Mouse (Mus musculus) stomach, postnatal 0 days (tissue): ENCODE data around the gene Fbxw10.

ENCODE experiments used
- CTCF ChIP-seq: IDR thresholded peaks from 2 replicates; pipeline ENCODE4 v1.5.1; 2016; ENCODE audit warnings: antibody characterized with exemption, low read depth, mild to moderate bottlenecking, moderate library complexity
- EP300 ChIP-seq: optimal IDR thresholded peaks from 2 replicates; pipeline ENCODE3; 2016; ENCODE audit warnings: antibody characterized with exemption

DNA sequence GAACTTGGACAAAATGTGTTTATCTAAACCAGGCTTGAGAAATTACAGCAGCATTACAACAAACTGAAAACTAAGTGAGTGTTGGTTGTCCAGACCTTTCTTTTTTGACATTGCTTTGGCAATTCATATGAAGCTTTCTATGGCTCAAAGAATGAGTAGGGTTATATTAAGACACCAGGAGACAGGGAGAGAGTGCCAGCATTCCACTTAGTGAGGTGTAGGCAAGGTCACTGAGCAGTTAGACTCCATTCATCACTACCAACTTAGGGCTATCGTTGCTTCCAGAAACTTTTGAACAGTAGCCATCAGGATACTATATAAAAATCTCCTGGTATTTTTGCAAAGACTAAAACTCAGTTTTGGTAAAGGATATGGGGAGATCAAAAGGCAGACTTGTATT, 30.5 kb downstream of the Fbxw10 start:
- no peak for TF ChIP-seq EP300
- TF ChIP-seq CTCF: no peak
